Mouse (Mus musculus): ENCODE measurements at regions not wholly inside any gene's neighbourhood (a gene's known extent, or its start where the extent isn't known, plus 50 kb on each side); places are given as distances from the start of the nearest gene placed in this dataset.

DNA sequence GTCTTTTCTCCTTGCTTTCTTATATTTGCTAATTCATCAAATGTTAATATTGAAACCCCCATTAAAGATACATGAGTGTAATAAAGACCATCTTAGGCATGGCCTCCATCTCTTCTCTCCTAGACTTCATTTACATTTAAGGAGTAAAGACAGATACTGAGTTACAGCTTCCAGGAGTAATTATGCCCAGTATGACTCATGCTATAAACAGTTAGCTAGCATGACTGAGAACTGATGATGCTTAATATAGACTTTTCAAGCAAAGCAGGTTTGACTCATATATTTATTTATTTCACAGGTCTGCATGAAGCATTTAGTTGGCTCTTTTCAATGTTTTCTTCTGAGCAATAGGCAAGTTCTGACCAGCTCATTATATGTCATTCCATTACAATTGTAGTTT, 453.7 kb upstream of the Cntn6 start:
- DNase-seq (ENCODE audit: low spot score in 2 of 2), result no peak

DNA sequence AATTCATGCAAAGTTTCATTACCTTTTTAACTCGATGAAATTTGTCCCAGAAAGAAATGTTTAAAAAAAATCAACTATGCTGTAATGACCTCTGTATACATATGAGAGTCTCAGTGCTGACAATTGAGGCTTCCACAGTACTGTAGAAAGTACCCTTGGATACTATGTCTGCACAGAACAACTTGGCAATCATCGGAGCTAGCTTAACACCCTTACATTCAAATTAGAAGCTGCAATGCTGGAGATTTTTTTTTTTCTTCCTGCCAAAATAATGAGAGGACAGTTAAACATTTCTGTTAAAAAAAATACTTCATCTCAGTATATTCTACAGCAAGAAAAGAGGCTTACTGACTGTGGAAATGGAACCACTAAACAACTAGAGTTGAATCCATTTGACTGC, 452.1 kb upstream of the Cntn6 start:
- DNase-seq (ENCODE audit: low spot score in 2 of 2), result no peak

DNA sequence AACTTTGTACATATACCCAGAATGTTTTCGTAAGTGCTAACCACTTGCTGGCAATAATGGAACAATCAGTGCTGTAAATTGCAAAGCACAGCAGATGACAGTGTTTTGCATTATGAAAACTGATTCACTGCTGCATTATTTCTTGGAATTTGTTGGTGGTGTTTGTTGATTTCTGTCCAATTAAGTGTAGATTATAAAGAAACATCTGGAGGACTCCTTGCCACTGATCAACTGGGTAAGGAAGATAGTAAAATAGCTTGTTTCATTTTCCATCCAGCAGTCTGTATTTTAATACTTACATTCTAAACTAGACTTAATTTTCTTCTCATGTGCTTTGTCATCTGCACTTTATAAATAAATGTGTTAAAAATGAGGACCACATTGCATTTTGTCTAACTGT, 436.6 kb upstream of the Cntn6 start:
- no peak for DNase-seq (ENCODE audit: low spot score in 2 of 2)

- no peak for DNase-seq (ENCODE audit: low spot score in 2 of 2)
Measured at GRCm38 (mm10) chr6:104061692-104062263, 430.8 kb upstream of the Cntn6 start.

DNA sequence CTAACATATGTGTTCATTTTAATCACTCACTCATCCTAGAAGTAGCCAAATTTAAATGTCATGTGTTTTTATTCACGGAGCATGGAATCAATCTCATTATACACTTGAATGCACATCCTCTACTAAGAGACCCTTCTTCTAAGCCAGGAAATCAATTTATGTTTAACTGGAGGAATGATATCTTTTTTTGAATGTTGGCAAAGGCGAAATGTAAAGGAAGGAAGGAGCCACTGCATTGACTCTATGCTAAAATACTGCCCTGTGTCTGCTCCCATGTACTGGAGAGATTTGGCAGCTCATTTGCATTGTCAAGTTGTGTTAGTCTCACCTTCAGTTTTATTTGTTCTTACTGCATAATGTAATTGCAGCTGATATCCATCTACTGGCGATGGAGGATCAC, 412.0 kb upstream of the Cntn6 start:
- no peak for DNase-seq (ENCODE audit: low spot score in 2 of 2)

DNA sequence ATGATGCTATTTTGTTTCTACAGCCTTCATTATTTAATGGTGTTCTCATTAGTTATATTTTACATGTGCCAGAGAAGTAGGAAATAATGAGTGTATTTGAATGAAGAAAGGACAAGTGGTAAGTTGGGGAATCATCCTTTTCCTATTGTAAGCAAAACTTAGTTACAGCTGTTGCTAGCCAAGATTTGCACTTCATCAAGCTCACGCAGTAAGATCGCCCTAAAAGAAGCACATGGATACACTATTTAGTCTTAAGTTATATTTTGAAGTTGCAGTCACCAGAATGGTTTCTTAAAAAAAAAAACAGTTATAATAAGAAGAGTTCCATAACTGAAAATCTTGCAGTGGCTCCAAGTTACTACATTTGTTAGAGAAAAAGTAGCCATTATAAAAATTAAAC, 410.3 kb upstream of the Cntn6 start:
- no peak for DNase-seq (ENCODE audit: low spot score in 2 of 2)

GRCm38 (mm10) chr6:104108386-104108785, 384.2 kb upstream of the Cntn6 start:
- no peak for DNase-seq (ENCODE audit: low spot score in 2 of 2)
